In the genomic region with DNA sequence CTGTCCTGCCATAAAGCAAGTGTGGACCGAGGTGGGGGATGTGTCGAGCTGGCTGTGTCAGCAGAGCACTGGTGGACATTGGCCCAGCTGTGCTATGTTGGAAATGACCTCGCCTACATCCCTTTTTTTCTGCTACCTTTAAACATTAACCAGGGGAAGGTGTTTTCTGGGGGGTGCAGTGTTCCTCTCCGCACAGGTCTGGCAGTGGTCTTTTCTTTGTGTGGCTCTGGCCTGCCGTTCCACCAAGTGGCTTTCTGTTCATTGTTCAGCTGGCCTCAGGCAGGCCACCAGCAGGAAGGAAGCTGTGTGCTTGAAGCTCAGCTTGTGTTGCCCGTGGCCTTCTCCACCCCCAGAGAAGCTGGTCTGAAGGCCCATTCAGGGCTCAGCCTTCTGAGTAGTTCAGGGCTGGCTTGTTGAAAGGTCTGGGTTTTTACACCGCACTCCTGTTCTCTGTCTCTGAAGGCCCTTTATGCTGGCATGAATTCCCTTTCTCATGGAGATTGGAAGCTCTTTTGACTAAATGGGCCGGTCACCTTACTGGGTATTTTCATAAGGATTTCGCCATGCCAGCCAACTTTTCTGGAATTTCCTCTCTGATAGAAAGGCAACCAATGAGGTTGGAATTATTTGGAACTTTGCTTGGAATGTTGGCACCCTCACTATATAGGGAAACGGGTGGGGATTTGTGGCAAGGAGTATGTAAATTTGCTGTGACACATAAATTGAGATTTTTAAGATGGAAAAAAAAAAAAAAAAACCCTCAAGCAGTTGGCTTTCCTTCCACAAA, we compare ENCODE assay signal across 9 mouse cellular contexts. TPM values are rescaled to one million over a fixed set of nuclear protein-coding genes. Genes with fewer than 3 reads are reported as not detected.
DNase-seq lines count a peak whose midpoint lies in the region; ATAC-seq lines count a peak whose summit lies in the region.
"Had no signal": no experiment of that assay in that cellular context is flagged by ENCODE, and none has a peak within 500 bp of the region (broad histone marks: within the 10 kb centered on the region; RNA-seq: fewer than 3 reads in every experiment).

No protein-coding gene starts in this region.

- H3K9ac ChIP-seq in heart, embryonic 15.5 days = no peak overlapping the region
- no peak overlapping the region for H3K9ac ChIP-seq in midbrain, embryonic 14.5 days (replicated peaks; ENCODE audit: low read length)

- H3K9me3 ChIP-seq in heart, embryonic 15.5 days (replicated peaks) = no peaks in the 10 kb centered on the region
- H3K9me3 ChIP-seq in midbrain, embryonic 14.5 days (ENCODE audit: control insufficient read depth, low read length) = no peaks in the 10 kb centered on the region

- 0 out of 2 replicates have a peak overlapping the region, but pooled peaks have one; percentile 20 for H3K4me2 ChIP-seq in heart, embryonic 15.5 days
- H3K4me2 ChIP-seq in midbrain, embryonic 14.5 days (ENCODE audit: low read length) = no peak overlapping the region

- peaks cover 40% of the 10 kb centered on the region for H3K4me1 ChIP-seq in heart, embryonic 15.5 days (replicated peaks)
- peaks cover 3% of the 10 kb centered on the region; the same call in 1 of the 2 replicates for H3K4me1 ChIP-seq in midbrain, embryonic 14.5 days (ENCODE audit: control insufficient read depth, insufficient read depth, low read length)

- no peaks in the 10 kb centered on the region for H3K36me3 ChIP-seq in heart, embryonic 15.5 days
- no peaks in the 10 kb centered on the region for H3K36me3 ChIP-seq in midbrain, embryonic 14.5 days (ENCODE audit: control insufficient read depth, insufficient read depth, low read length)

- peak overlapping the region; percentile 69 for H3K27ac ChIP-seq in heart, embryonic 15.5 days
- H3K27ac ChIP-seq in midbrain, embryonic 14.5 days (replicated peaks; ENCODE audit: low read depth, low read length) = peak overlapping the region; percentile 57

- peak; percentile 70 for DNase-seq in NIH3T3 (ENCODE audit: low read depth)
- DNase-seq in embryo, embryonic 11 days = peak; percentile 46
- peak; percentile 85 for DNase-seq in kidney, postnatal 14 days
- peak; percentile 34 for DNase-seq in midbrain, embryonic 14.5 days
- DNase-seq in ovary, adult 18-20 months (ENCODE audit: low spot score) = no peak
- no peak for DNase-seq in T-cell, adult 2 months (ENCODE audit: low spot score)
- no peak for DNase-seq in ovary, postnatal 14 days (ENCODE audit: low spot score)

- no peaks in the 10 kb centered on the region for H3K27me3 ChIP-seq in heart, embryonic 15.5 days
- H3K27me3 ChIP-seq in midbrain, embryonic 14.5 days (ENCODE audit: control insufficient read depth, insufficient read depth, low read length) = no peaks in the 10 kb centered on the region

- no peak overlapping the region for H3K4me3 ChIP-seq in heart, embryonic 15.5 days
- no peak overlapping the region for H3K4me3 ChIP-seq in midbrain, embryonic 14.5 days (replicated peaks; ENCODE audit: low read depth, low read length)

- peak; percentile 65 for ATAC-seq in heart, embryonic 15.5 days (replicated peaks; ENCODE audit: insufficient number of reproducible peaks, insufficient read depth, low FRiP score, low read depth)
- peak; percentile 60; the same call in 1 of the 2 replicates for ATAC-seq in midbrain, embryonic 14.5 days (ENCODE audit: low FRiP score, low TSS enrichment)

- 43% methylated on average over 10 of the region's 10 CpGs for WGBS in heart, embryonic 15.5 days
- WGBS in midbrain, embryonic 14.5 days = 36% methylated on average over 10 of the region's 10 CpGs

RNA-seq across cellular contexts. Expression of a gene that starts 8.6 kb away (rescaled TPM):
- 7.4 and 12.1 TPM in 2 replicates for polyA plus RNA-seq in heart, embryonic 15.5 days (2015; fragmentation: Nextera tagmentation; extraction: Ambion mirVana)
- polyA plus RNA-seq in midbrain, embryonic 14.5 days (2014; fragmentation: Nextera tagmentation; extraction: Ambion mirVana) = 3.8 and 13.6 TPM in 2 replicates

RNA-seq across cellular contexts. Expression of a gene that starts 35.0 kb away (rescaled TPM):
- not detected in 2 replicates for polyA plus RNA-seq in heart, embryonic 15.5 days (2015; fragmentation: Nextera tagmentation; extraction: Ambion mirVana)
- polyA plus RNA-seq in midbrain, embryonic 14.5 days (2014; fragmentation: Nextera tagmentation; extraction: Ambion mirVana) = not detected in 2 replicates
- polyA plus RNA-seq: gonadal fat pad, adult 2 months had no signal

Comparison
In these comparisons a context has a peak if more than half of its experiments do, and no peak if none do; other contexts are left out.
1. DNase-seq: peak in NIH3T3 (single experiment), embryo, embryonic 11 days (single experiment), kidney, postnatal 14 days (single experiment) and midbrain, embryonic 14.5 days (single experiment); none in ovary, adult 18-20 months (single experiment), T-cell, adult 2 months (single experiment) and ovary, postnatal 14 days (single experiment).